Mouse (Mus musculus) kidney, adult 2 months (tissue): ENCODE measurements around the gene Krtap27-1. TPM values are rescaled to one million over a fixed set of nuclear protein-coding genes. Genes with fewer than 3 reads are reported as not detected.

Source experiments
- DNase-seq: peaks from one replicate; pipeline ENCODE4 v3.0.0; 2021
- H3K27ac ChIP-seq: fragments of 200-500 bp; 2 replicates; pipeline ENCODE4 v1.5.1; 2012; ENCODE audit warnings: low read depth, low read length, control low read depth, inconsistent platforms; ENCODE audit not compliant: insufficient read depth
- H3K27me3 ChIP-seq: fragments of 200-500 bp; replicated peaks from 2 replicates; pipeline ENCODE4 v1.6.1; 2012; ENCODE audit warnings: mild to moderate bottlenecking, moderate library complexity, low read length, inconsistent platforms; ENCODE audit not compliant: control insufficient read depth, insufficient read depth
- H3K36me3 ChIP-seq: fragments of 200-500 bp; 2 replicates; pipeline ENCODE4 v1.6.1; 2012; ENCODE audit warnings: mild to moderate bottlenecking, moderate library complexity, low read length, inconsistent platforms; ENCODE audit not compliant: control insufficient read depth, insufficient read depth
- H3K4me1 ChIP-seq: fragments of 200-500 bp; 2 replicates; pipeline ENCODE4 v1.6.1; 2011; ENCODE audit warnings: low read length; ENCODE audit not compliant: control insufficient read depth, insufficient read depth
- H3K4me3 ChIP-seq: fragments of 200-500 bp; 2 replicates; pipeline ENCODE4 v1.5.1; 2011; ENCODE audit warnings: mild to moderate bottlenecking, low read depth, low read length, control low read depth; ENCODE audit not compliant: insufficient read depth
- CTCF ChIP-seq: fragments of 200-500 bp; conservative IDR thresholded peaks from 2 replicates; pipeline ENCODE4 v1.5.1; 2011; ENCODE audit warnings: low read depth, mild to moderate bottlenecking, control low read depth, low read length, moderate library complexity, mixed read lengths; ENCODE audit not compliant: insufficient read depth, insufficient read length
- POLR2A ChIP-seq: fragments of 200-500 bp; IDR thresholded peaks from one replicate; pipeline ENCODE4 v1.6.1; 2011; ENCODE audit warnings: low read depth, low read length, control low read depth
- WGBS: fragments of 180-500 bp; shearing (Covaris S2); methylation state at CpG from one replicate; pipeline ENCODE4 v1.1.7; 2018; 5-methylcytosine and 5-hydroxymethylcytosine counted together
- polyA plus RNA-seq: library from polyadenylated mRNA; depleted of rRNA; stranded (reverse); fragments of >200 nt; gene quantifications from 2 replicates; pipeline ENCODE4 v1.2.3, GENCODE M21; 2012; rRNA removed

Gene Krtap27-1
- polyA plus RNA-seq: not detected in 2 replicates

GRCm38 (mm10) chr16:88671571-88671970, at the start of gene Krtap27-1:
Gene Krtap27-1, minus strand, starts transcription at chr16:88671671.
- Histone ChIP-seq H3K4me1 (no peaks in the 10 kb centered on the region), H3K27me3 (no peaks in the 10 kb centered on the region), H3K36me3 (no peaks in the 10 kb centered on the region), H3K27ac (no peak within 1 kb of the TSS), H3K4me3 (no peak within 1 kb of the TSS)
- no peak for DNase-seq
- 93% methylated on average over 4 of the region's 4 CpGs for WGBS
- TF ChIP-seq CTCF: no peak
- no peak for TF ChIP-seq POLR2A

- H3K27ac ChIP-seq: no peak overlapping the region
- no peak for DNase-seq
- 28% methylated on average over 1 of the region's 1 CpGs for WGBS
- no peaks in the 10 kb centered on the region for H3K4me1 ChIP-seq
- no peak overlapping the region for H3K4me3 ChIP-seq
- no peaks in the 10 kb centered on the region for H3K36me3 ChIP-seq
- TF ChIP-seq POLR2A (no peak), CTCF (no peak)
- H3K27me3 ChIP-seq: no peaks in the 10 kb centered on the region
Observed at GRCm38 (mm10) chr16:88720031-88720430, 48.6 kb upstream of the Krtap27-1 start.

- Histone ChIP-seq H3K27ac (no peak overlapping the region), H3K36me3 (no peaks in the 10 kb centered on the region), H3K4me3 (no peak overlapping the region), H3K4me1 (no peaks in the 10 kb centered on the region), H3K27me3 (no peaks in the 10 kb centered on the region)
- no peak for TF ChIP-seq CTCF
- TF ChIP-seq POLR2A: no peak
- no peak for DNase-seq
Observed at GRCm38 (mm10) chr16:88716549-88716948, 45.1 kb upstream of the Krtap27-1 start.

GRCm38 (mm10) chr16:88711245-88711644, 39.8 kb upstream of the Krtap27-1 start:
- Histone ChIP-seq H3K27ac (no peak overlapping the region), H3K4me1 (no peaks in the 10 kb centered on the region), H3K4me3 (no peak overlapping the region), H3K36me3 (no peaks in the 10 kb centered on the region), H3K27me3 (no peaks in the 10 kb centered on the region)
- no peak for TF ChIP-seq POLR2A
- peak; percentile 51; the same call in 1 of the 2 replicates for TF ChIP-seq CTCF
- no peak for DNase-seq
- 83% methylated on average over 6 of the region's 6 CpGs for whole genome bisulfite sequencing

GRCm38 (mm10) chr16:88710757-88711156, 39.3 kb upstream of the Krtap27-1 start:
- H3K27me3 ChIP-seq: no peaks in the 10 kb centered on the region
- no peaks in the 10 kb centered on the region for H3K36me3 ChIP-seq
- H3K27ac ChIP-seq: no peak overlapping the region
- DNase-seq: no peak
- WGBS: 64% methylated on average over 4 of the region's 4 CpGs
- H3K4me1 ChIP-seq: no peaks in the 10 kb centered on the region
- no peak for TF ChIP-seq CTCF
- no peak for TF ChIP-seq POLR2A
- H3K4me3 ChIP-seq: no peak overlapping the region

GRCm38 (mm10) chr16:88707496-88708012, 36.1 kb upstream of the Krtap27-1 start, which contains the start of gene 2310061N02Rik:
Gene 2310061N02Rik, minus strand, starts transcription at chr16:88707962.
- no peaks in the 10 kb centered on the region for H3K36me3 ChIP-seq
- no peaks in the 10 kb centered on the region for H3K27me3 ChIP-seq
- no peak for TF ChIP-seq POLR2A
- TF ChIP-seq CTCF: no peak
- no peak within 1 kb of the TSS for H3K4me3 ChIP-seq
- no peak within 1 kb of the TSS for H3K27ac ChIP-seq
- no peak for DNase-seq
- H3K4me1 ChIP-seq: no peaks in the 10 kb centered on the region
- WGBS: 83% methylated on average over 10 of the region's 10 CpGs

- H3K36me3 ChIP-seq: no peaks in the 10 kb centered on the region
- H3K4me3 ChIP-seq: no peak overlapping the region
- no peak for DNase-seq
- WGBS: 36% methylated on average over 4 of the region's 4 CpGs
- TF ChIP-seq CTCF (no peak), POLR2A (no peak)
- H3K4me1 ChIP-seq: no peaks in the 10 kb centered on the region
- H3K27ac ChIP-seq: no peak overlapping the region
- H3K27me3 ChIP-seq: no peaks in the 10 kb centered on the region
Observed at GRCm38 (mm10) chr16:88701072-88701864, 29.8 kb upstream of the Krtap27-1 start.
